Mouse (Mus musculus) ES-E14 (cell line): ENCODE measurements around the gene Epas1. TPM values are rescaled to one million over a fixed set of nuclear protein-coding genes. Genes with fewer than 3 reads are reported as not detected.

Experiments
- DNase-seq: peaks from one replicate; pipeline ENCODE4 v3.0.0-alpha.2; 2013; ENCODE audit warnings: low read depth, low spot score
- H3K27ac ChIP-seq: 2 replicates; pipeline ENCODE4 v1.5.1; 2012; ENCODE audit warnings: low read depth, mild to moderate bottlenecking, low read length, moderate library complexity, mixed read lengths; ENCODE audit not compliant: poor library complexity, insufficient read depth, severe bottlenecking
- H3K36me3 ChIP-seq: 2 replicates; pipeline ENCODE4 v1.6.1; 2012; ENCODE audit warnings: mild to moderate bottlenecking, low read length, moderate library complexity, mixed read lengths; ENCODE audit not compliant: control insufficient read depth, poor library complexity, insufficient read depth, severe bottlenecking
- H3K4me1 ChIP-seq, 2 experiments: fragments of 150-350 bp in 1 of 2; sonication (generic) in 1 of 2; 2 replicates each; pipeline ENCODE4 v1.6.1; 2012; ENCODE audit warnings: low read length in 2 of 2, mild to moderate bottlenecking in 1 of 2, mixed read lengths in 1 of 2; ENCODE audit not compliant: control insufficient read depth in 2 of 2, insufficient read depth in 2 of 2, poor library complexity in 1 of 2
- H3K4me3 ChIP-seq, 2 experiments: fragments of 150-350 bp in 1 of 2; sonication (generic) in 1 of 2; 2 replicates each; pipeline ENCODE4 v1.5.1; 2012; ENCODE audit warnings: low read length in 2 of 2, low read depth in 1 of 2, mild to moderate bottlenecking in 1 of 2, mixed read lengths in 1 of 2; ENCODE audit not compliant: insufficient read depth in 1 of 2, poor library complexity in 1 of 2, severe bottlenecking in 1 of 2
- H3K9ac ChIP-seq: 2 replicates; pipeline ENCODE4 v1.6.1; 2012; ENCODE audit warnings: low read depth, mild to moderate bottlenecking, low read length, mixed read lengths; ENCODE audit not compliant: poor library complexity, insufficient read depth, severe bottlenecking
- H3K9me3 ChIP-seq: fragments of 150-350 bp; sonication (generic); 2 replicates; pipeline ENCODE4 v1.6.1; 2012; ENCODE audit warnings: low read depth, mild to moderate bottlenecking, low read length; ENCODE audit not compliant: control insufficient read depth, insufficient read depth
- CHD2 ChIP-seq: IDR thresholded peaks from 2 replicates; pipeline ENCODE4 v1.6.1; 2014; ENCODE audit warnings: mild to moderate bottlenecking, low read depth, low read length, inconsistent platforms
- HCFC1 ChIP-seq: IDR thresholded peaks from 2 replicates; pipeline ENCODE4 v1.6.1; 2012; ENCODE audit warnings: low read length, inconsistent platforms, borderline replicate concordance; ENCODE audit not compliant: insufficient read depth
- MAFK ChIP-seq: IDR thresholded peaks from 2 replicates; pipeline ENCODE4 v1.6.1; 2014; ENCODE audit warnings: mild to moderate bottlenecking, low read depth, low read length, inconsistent platforms; ENCODE audit not compliant: insufficient read depth
- ZC3H11A ChIP-seq: IDR thresholded peaks from 2 replicates; pipeline ENCODE4 v1.6.1; 2012; ENCODE audit warnings: low read depth, mild to moderate bottlenecking, inconsistent platforms, low read length, borderline replicate concordance
- ZNF384 ChIP-seq: IDR thresholded peaks from 2 replicates; pipeline ENCODE4 v1.6.1; 2012; ENCODE audit warnings: low read depth, low read length, inconsistent platforms
- in situ Hi-C, 2 experiments: fragments of 600-800 bp; cut with MboI; formaldehyde crosslinking; loops; one replicate each; pipeline ENCODE4 v1.15.1; 2025; ENCODE audit warnings: low sequenced_read_pairs in 2 of 2, inconsistent platforms in 1 of 2; ENCODE audit not compliant: unreplicated experiment in 2 of 2
- total RNA-seq: library from RNA; depleted of rRNA; stranded (reverse); fragments of 300-350 nt; gene quantifications from 2 replicates; pipeline ENCODE4 v1.2.3, GENCODE M21; 2012

The Epas1 gene
- total RNA-seq, 1 experiment, result 9.5 TPM

- H3K9me3 ChIP-seq, result no peaks in the 10 kb centered on the region
- H3K4me1 ChIP-seq, result peaks cover 10 to 25% of the 10 kb centered on the region in 2 experiments
- H3K27ac ChIP-seq, result no peak overlapping the region
- TF ChIP-seq CHD2 (no peak), HCFC1 (no peak), ZC3H11A (no peak), MAFK (no peak), ZNF384 (peak; percentile 45; the same call in 1 of the 2 replicates)
- peak; percentile 87 for DNase-seq
- peak overlapping the region; percentile 38; the same call in 1 of the 2 replicates for H3K9ac ChIP-seq
- H3K4me3 ChIP-seq, result peak overlapping the region; percentile 85 to 92
- H3K36me3 ChIP-seq, result no peaks in the 10 kb centered on the region
- in situ Hi-C loops, result no loop called here
Observed at GRCm38 (mm10) chr17:86753931-86754805, 668 bp downstream of the Epas1 start.

- TF ChIP-seq HCFC1 (no peak), ZC3H11A (no peak), ZNF384 (no peak), MAFK (no peak), CHD2 (no peak)
- peak overlapping the region; percentile 38; the same call in 1 of the 2 replicates for H3K9ac ChIP-seq
- H3K4me3 ChIP-seq, result peak overlapping the region; percentile 85 to 92
- no peak for DNase-seq
- in situ Hi-C loops, result no loop called here
- no peak overlapping the region for H3K27ac ChIP-seq
- no peaks in the 10 kb centered on the region for H3K36me3 ChIP-seq
- H3K9me3 ChIP-seq, result no peaks in the 10 kb centered on the region
- H3K4me1 ChIP-seq, result peaks cover 10 to 22% of the 10 kb centered on the region in 2 experiments
Observed at GRCm38 (mm10) chr17:86754806-86755571, 1.5 kb downstream of the Epas1 start.

GRCm38 (mm10) chr17:86755581-86756195 lies 2.2 kb downstream of the Epas1 start:
- Histone ChIP-seq H3K9ac (no peak overlapping the region), H3K27ac (no peak overlapping the region), H3K36me3 (no peaks in the 10 kb centered on the region), H3K4me1 (peaks cover 6 to 17% of the 10 kb centered on the region in 2 experiments), H3K4me3 (peak overlapping the region; percentile 85 to 92; a peak in 3 of 4 replicates), H3K9me3 (no peaks in the 10 kb centered on the region)
- DNase-seq, result no peak
- in situ Hi-C loops, result no loop called here
- no peak for TF ChIP-seq HCFC1
- TF ChIP-seq ZC3H11A, result no peak
- no peak for TF ChIP-seq CHD2
- TF ChIP-seq MAFK, result no peak
- TF ChIP-seq ZNF384, result no peak

- Histone ChIP-seq H3K27ac (no peak overlapping the region), H3K9me3 (no peaks in the 10 kb centered on the region), H3K9ac (no peak overlapping the region), H3K36me3 (no peaks in the 10 kb centered on the region), H3K4me3 (no peak overlapping the region), H3K4me1 (peaks cover 2 to 14% of the 10 kb centered on the region in 2 experiments; a peak in 2 of 4 replicates)
- DNase-seq, result no peak
- in situ Hi-C loops, result no loop called here
- TF ChIP-seq HCFC1 (no peak), CHD2 (no peak), MAFK (no peak)
Observed at GRCm38 (mm10) chr17:86757621-86758020, 4.1 kb downstream of the Epas1 start.
